Mouse (Mus musculus): Measurements from ENCODE around the gene Bace2. TPM values are rescaled to one million over a fixed set of nuclear protein-coding genes. Genes with fewer than 3 reads are reported as not detected.

Gene Bace2
- polyA plus RNA-seq, 1 experiment from 2014 or later, result 8.2 TPM

GRCm38 (mm10) chr16:97443670-97444263 lies 87.2 kb downstream of the Bace2 start:
- ATAC-seq (ENCODE audit: low FRiP score, low read depth), result peak; percentile 56; the same call in 1 of the 2 replicates
- Histone ChIP-seq H3K9me3 (no peaks in the 10 kb centered on the region), H3K4me2 (no peak overlapping the region), H3K4me3 (no peak overlapping the region), H3K9ac (no peak overlapping the region), H3K4me1 (replicated peaks) (no peaks in the 10 kb centered on the region), H3K27me3 (no peaks in the 10 kb centered on the region), H3K27ac (replicated peaks) (no peak overlapping the region), H3K36me3 (no peaks in the 10 kb centered on the region)
- WGBS, result 52% methylated on average over 14 of the region's 14 CpGs

- no peak for ATAC-seq (ENCODE audit: low FRiP score, low read depth)
These were observed 90.8 kb downstream of the Bace2 start for GRCm38 (mm10) chr16:97447386-97447785.

DNA sequence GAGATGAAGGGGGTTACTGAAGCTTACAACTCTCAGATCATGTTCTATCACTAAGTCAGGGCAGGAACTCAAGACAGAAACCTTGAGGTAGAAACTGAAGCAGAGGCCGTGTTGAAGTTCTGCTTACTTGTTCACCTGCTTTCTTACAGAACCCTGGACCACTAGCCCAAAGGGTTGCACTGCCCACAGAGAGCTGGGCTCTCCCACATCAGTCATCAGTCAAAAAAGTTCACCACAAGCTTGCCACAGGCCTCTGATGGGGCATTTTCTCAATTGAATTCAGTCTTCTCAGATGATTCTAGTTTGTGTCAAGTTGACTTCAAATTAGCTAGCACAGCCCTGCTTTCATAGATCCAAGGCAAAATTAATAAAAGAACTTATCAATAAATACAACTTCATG lies 103.3 kb downstream of the Bace2 start:
- H3K9me3 ChIP-seq, result no peaks in the 10 kb centered on the region
- no peak overlapping the region for H3K4me2 ChIP-seq
- H3K27me3 ChIP-seq, result no peaks in the 10 kb centered on the region
- H3K36me3 ChIP-seq, result no peaks in the 10 kb centered on the region
- no peak overlapping the region for H3K27ac ChIP-seq (replicated peaks)
- H3K4me3 ChIP-seq, result no peak overlapping the region
- no peak overlapping the region for H3K9ac ChIP-seq
- H3K4me1 ChIP-seq (replicated peaks), result no peaks in the 10 kb centered on the region
- ATAC-seq (ENCODE audit: low FRiP score, low read depth), result no peak
- 89% methylated on average over 1 of the region's 1 CpGs for WGBS

More at GRCm38 (mm10) chr16:97447386-97447785, 90.8 kb downstream of the Bace2 start:
- H3K4me3 ChIP-seq, result no peak overlapping the region
- H3K27ac ChIP-seq (replicated peaks), result no peak overlapping the region
- H3K9ac ChIP-seq, result no peak overlapping the region
- H3K4me2 ChIP-seq, result no peak overlapping the region
- H3K9me3 ChIP-seq, result no peaks in the 10 kb centered on the region
- H3K27me3 ChIP-seq, result no peaks in the 10 kb centered on the region
- no peaks in the 10 kb centered on the region for H3K36me3 ChIP-seq
- H3K4me1 ChIP-seq (replicated peaks), result no peaks in the 10 kb centered on the region

DNA sequence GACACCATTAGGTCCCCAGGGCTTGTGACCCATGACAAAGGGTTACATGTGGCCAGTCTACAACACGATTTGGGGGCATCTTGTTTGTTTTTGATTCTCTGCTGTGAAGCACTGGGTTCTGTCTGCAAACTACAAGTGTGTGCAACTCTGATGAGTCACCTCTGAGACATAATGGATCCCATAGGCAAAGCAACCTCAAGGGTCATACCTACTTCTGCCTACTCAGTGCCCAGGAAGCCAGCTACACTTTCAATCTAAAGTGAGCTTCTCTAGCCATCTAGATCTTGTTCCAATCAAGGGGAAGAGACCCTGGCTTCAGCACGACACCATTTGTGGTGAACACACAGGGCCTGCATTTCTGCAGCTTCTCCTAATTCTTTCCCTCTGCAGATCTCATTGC lies 104.7 kb downstream of the Bace2 start:
- Histone ChIP-seq H3K9me3 (no peaks in the 10 kb centered on the region), H3K27me3 (no peaks in the 10 kb centered on the region), H3K4me2 (no peak overlapping the region), H3K36me3 (no peaks in the 10 kb centered on the region), H3K4me3 (no peak overlapping the region), H3K4me1 (replicated peaks) (no peaks in the 10 kb centered on the region), H3K27ac (replicated peaks) (no peak overlapping the region), H3K9ac (no peak overlapping the region)
- 80% methylated on average over 2 of the region's 2 CpGs for WGBS
- no peak for ATAC-seq (ENCODE audit: low FRiP score, low read depth)

DNA sequence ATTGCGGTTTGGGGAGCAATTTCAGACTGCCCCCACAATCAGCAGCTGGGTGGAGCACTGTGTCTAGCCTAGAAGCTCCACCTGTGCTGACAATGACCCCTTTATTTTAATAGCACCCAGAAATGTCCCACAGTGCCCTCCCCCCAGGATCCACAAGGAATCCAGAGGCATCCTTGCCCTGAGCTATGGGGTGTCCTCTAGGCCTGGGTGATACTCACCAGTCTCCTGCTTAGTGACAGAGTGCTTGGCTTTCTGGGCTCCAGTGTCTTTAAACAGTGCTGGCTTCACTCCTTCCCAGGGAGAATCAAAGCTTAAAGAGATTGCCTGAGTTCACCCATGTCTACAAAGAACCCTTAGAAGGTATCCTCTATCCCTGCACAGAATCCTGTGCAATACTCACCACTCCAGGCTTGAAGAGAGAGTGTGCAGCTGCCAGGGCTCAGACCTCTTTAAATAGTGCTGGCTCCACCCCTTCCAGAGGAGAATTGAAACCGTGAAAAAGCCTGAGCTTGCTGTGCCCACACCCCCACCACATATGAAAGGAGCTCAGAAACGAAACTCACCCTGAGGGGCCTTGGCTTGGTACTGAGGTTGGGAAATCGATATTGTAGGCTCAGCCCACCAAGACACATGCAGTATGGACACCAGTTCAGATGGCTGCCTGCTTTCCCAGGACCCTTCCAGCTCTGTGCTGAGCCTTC lies 106.1 kb downstream of the Bace2 start, which contains the start of gene Mx1:
Mx1 (minus strand) TSS at position 427 of the 701 bp plus-strand sequence.
- ATAC-seq (ENCODE audit: low FRiP score, low read depth), result no peak
- Histone ChIP-seq H3K4me2 (no peak within 1 kb of the TSS), H3K4me3 (no peak within 1 kb of the TSS)

DNA sequence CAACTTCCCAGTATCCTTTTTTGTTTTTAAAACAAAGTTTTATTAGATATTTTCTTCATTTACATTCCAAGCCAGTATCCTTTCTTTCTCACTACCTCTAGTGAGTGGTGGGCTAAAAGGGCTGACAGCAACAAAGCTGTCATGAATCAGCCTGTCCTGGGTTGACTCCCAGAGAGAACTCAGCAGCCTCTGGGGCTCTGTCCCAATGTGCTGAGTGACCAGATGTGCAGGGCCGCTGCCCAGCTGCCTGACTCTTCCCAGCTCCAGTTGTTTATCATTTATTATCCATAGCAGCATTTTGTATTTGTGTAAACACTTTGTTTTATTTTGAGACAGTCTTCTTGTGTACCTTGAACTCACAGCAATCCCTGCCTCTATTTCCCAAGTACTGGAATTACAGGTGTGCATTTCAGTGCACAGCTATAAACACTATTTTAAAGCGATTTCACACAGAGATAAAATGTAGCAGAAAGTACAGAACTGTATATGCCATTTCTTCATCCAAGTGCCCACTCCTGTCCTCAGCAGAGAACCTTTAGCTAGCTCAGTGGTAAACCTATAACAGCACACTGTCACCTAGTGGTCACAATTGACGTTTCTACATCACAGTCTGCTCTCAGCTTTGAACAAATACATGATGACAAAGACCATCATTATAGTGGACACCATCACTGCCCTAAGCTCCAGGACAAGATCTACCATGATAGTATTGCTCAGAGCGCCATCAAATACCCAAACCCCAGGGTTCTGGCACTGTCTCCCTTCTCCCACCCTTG lies 109.8 kb downstream of the Bace2 start:
- 56% methylated on average over 4 of the region's 4 CpGs for WGBS
- no peak overlapping the region for H3K9ac ChIP-seq
- no peak overlapping the region for H3K27ac ChIP-seq (replicated peaks)
- no peak overlapping the region for H3K4me2 ChIP-seq
- ATAC-seq (ENCODE audit: low FRiP score, low read depth), result no peak
- no peak overlapping the region for H3K4me3 ChIP-seq
- H3K4me1 ChIP-seq (replicated peaks), result no peaks in the 10 kb centered on the region
- no peaks in the 10 kb centered on the region for H3K27me3 ChIP-seq
- no peaks in the 10 kb centered on the region for H3K36me3 ChIP-seq
- no peaks in the 10 kb centered on the region for H3K9me3 ChIP-seq

More for the DNA sequence above, 106.1 kb downstream of the Bace2 start, which contains the start of gene Mx1:
- no peaks in the 10 kb centered on the region for H3K36me3 ChIP-seq
- H3K27ac ChIP-seq (replicated peaks), result no peak within 1 kb of the TSS
- H3K4me1 ChIP-seq (replicated peaks), result no peaks in the 10 kb centered on the region
- no peaks in the 10 kb centered on the region for H3K27me3 ChIP-seq
- 24% methylated on average over 4 of the region's 4 CpGs for WGBS
- H3K9ac ChIP-seq, result no peak within 1 kb of the TSS
- H3K9me3 ChIP-seq, result no peaks in the 10 kb centered on the region

GRCm38 (mm10) chr16:97467472-97467871 lies 110.9 kb downstream of the Bace2 start:
- Histone ChIP-seq H3K27ac (replicated peaks) (no peak overlapping the region), H3K4me2 (no peak overlapping the region), H3K4me3 (no peak overlapping the region), H3K27me3 (no peaks in the 10 kb centered on the region), H3K9ac (no peak overlapping the region), H3K36me3 (no peaks in the 10 kb centered on the region), H3K9me3 (no peaks in the 10 kb centered on the region), H3K4me1 (replicated peaks) (no peaks in the 10 kb centered on the region)
- ATAC-seq (ENCODE audit: low FRiP score, low read depth), result no peak
- WGBS, result 84% methylated on average over 3 of the region's 3 CpGs

GRCm38 (mm10) chr16:97467993-97468791 lies 111.7 kb downstream of the Bace2 start:
- Histone ChIP-seq H3K27me3 (no peaks in the 10 kb centered on the region), H3K36me3 (no peaks in the 10 kb centered on the region), H3K4me1 (replicated peaks) (no peaks in the 10 kb centered on the region), H3K4me3 (no peak overlapping the region), H3K9me3 (no peaks in the 10 kb centered on the region), H3K9ac (no peak overlapping the region), H3K4me2 (no peak overlapping the region), H3K27ac (replicated peaks) (no peak overlapping the region)
- 87% methylated on average over 4 of the region's 4 CpGs for WGBS
- no peak for ATAC-seq (ENCODE audit: low FRiP score, low read depth)

GRCm38 (mm10) chr16:97474671-97475070 lies 118.1 kb downstream of the Bace2 start:
- Histone ChIP-seq H3K36me3 (no peaks in the 10 kb centered on the region), H3K9me3 (no peaks in the 10 kb centered on the region), H3K4me1 (replicated peaks) (no peaks in the 10 kb centered on the region), H3K27me3 (no peaks in the 10 kb centered on the region), H3K9ac (no peak overlapping the region), H3K4me2 (no peak overlapping the region), H3K27ac (replicated peaks) (no peak overlapping the region), H3K4me3 (no peak overlapping the region)
- 84% methylated on average over 2 of the region's 2 CpGs for WGBS
- ATAC-seq (ENCODE audit: low FRiP score, low read depth), result no peak

- no peaks in the 10 kb centered on the region for H3K27me3 ChIP-seq
- ATAC-seq (ENCODE audit: low FRiP score, low read depth), result no peak
- no peaks in the 10 kb centered on the region for H3K9me3 ChIP-seq
- H3K4me2 ChIP-seq, result no peak overlapping the region
- 86% methylated on average over 3 of the region's 3 CpGs for WGBS
- H3K36me3 ChIP-seq, result no peaks in the 10 kb centered on the region
- H3K27ac ChIP-seq (replicated peaks), result no peak overlapping the region
- H3K4me1 ChIP-seq (replicated peaks), result no peaks in the 10 kb centered on the region
- H3K9ac ChIP-seq, result no peak overlapping the region
- no peak overlapping the region for H3K4me3 ChIP-seq
These were observed 119.0 kb downstream of the Bace2 start for GRCm38 (mm10) chr16:97475581-97475980.

GRCm38 (mm10) chr16:97476524-97476923 lies 120.0 kb downstream of the Bace2 start:
- Histone ChIP-seq H3K27ac (replicated peaks) (no peak overlapping the region), H3K9ac (no peak overlapping the region), H3K4me1 (replicated peaks) (no peaks in the 10 kb centered on the region), H3K27me3 (no peaks in the 10 kb centered on the region), H3K36me3 (no peaks in the 10 kb centered on the region), H3K4me2 (no peak overlapping the region), H3K9me3 (no peaks in the 10 kb centered on the region), H3K4me3 (no peak overlapping the region)
- 84% methylated on average over 1 of the region's 1 CpGs for WGBS
- no peak for ATAC-seq (ENCODE audit: low FRiP score, low read depth)
